Mouse (Mus musculus) CH12.LX (cell line): ENCODE measurements around the gene Caln1.

Source experiments
- CTCF ChIP-seq, 2 experiments: IDR thresholded peaks in 1 of 2; conservative IDR thresholded peaks in 1 of 2; 2 replicates each; pipeline ENCODE4 v1.5.1; 2011 to 2012; ENCODE audit warnings: low read depth in 2 of 2, low read length in 2 of 2, improper control_type of control experiment in 1 of 2, inconsistent platforms in 1 of 2, mild to moderate bottlenecking in 1 of 2, moderate library complexity in 1 of 2
- ELF1 ChIP-seq: IDR thresholded peaks from 2 replicates; pipeline ENCODE4 v1.6.1; 2014; ENCODE audit warnings: low read depth, mild to moderate bottlenecking, inconsistent platforms, low read length, improper control_type of control experiment
- EP300 ChIP-seq: IDR thresholded peaks from 2 replicates; pipeline ENCODE4 v1.6.1; 2011; ENCODE audit warnings: low read length, improper control_type of control experiment
- HCFC1 ChIP-seq: IDR thresholded peaks from 2 replicates; pipeline ENCODE4 v1.6.1; 2012; ENCODE audit warnings: low read depth, mild to moderate bottlenecking, inconsistent platforms, low read length, improper control_type of control experiment
- KAT2A ChIP-seq: IDR thresholded peaks from 2 replicates; pipeline ENCODE4 v1.6.1; 2012; ENCODE audit warnings: low read length, improper control_type of control experiment, inconsistent platforms; ENCODE audit not compliant: insufficient replicate concordance
- MAFK ChIP-seq: IDR thresholded peaks from 2 replicates; pipeline ENCODE4 v1.6.1; 2011; ENCODE audit warnings: low read length, improper control_type of control experiment; ENCODE audit not compliant: insufficient replicate concordance
- MAX ChIP-seq: IDR thresholded peaks from 2 replicates; pipeline ENCODE4 v1.6.1; 2011; ENCODE audit warnings: low read length, improper control_type of control experiment
- MAZ ChIP-seq: IDR thresholded peaks from 2 replicates; pipeline ENCODE4 v1.6.1; 2012; ENCODE audit warnings: low read depth, mild to moderate bottlenecking, inconsistent platforms, low read length, improper control_type of control experiment, moderate library complexity
- MYC ChIP-seq: IDR thresholded peaks from 2 replicates; pipeline ENCODE4 v1.6.1; 2011; ENCODE audit warnings: low read depth, mild to moderate bottlenecking, improper control_type of control experiment, low read length
- POLR2A ChIP-seq: IDR thresholded peaks from 2 replicates; pipeline ENCODE4 v1.6.1; 2011; ENCODE audit warnings: low read depth, mild to moderate bottlenecking, improper control_type of control experiment, low read length
- SMC3 ChIP-seq: IDR thresholded peaks from 2 replicates; pipeline ENCODE4 v1.6.1; 2011; ENCODE audit warnings: low read depth, low read length, improper control_type of control experiment
- ZNF384 ChIP-seq: IDR thresholded peaks from 2 replicates; pipeline ENCODE4 v1.6.1; 2012; ENCODE audit warnings: low read depth, low read length, improper control_type of control experiment, inconsistent platforms

DNA sequence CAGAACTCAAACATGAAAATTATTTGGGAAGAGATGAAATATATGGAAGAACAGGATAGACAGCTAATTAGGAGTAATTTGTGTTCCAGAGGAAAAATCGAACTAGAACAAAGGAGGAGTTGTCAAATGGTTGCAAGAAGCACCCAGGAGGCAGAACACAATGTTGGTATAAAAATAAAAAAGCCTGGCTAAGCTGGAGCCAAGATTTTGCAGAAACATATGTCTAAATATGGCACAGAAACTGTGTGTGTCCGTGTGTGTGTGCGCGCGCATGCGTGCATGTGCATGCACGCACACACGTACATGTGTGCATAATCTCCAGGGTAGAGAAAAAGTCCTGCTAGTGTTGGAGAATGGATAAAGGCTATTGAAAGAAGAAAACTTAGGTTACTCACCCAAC is 443.3 kb downstream of the Caln1 start:
- TF ChIP-seq POLR2A (no peak), MAZ (no peak), EP300 (no peak), ZNF384 (no peak), MAFK (no peak), CTCF (conservative IDR thresholded peaks at IDR 0.05 in 1 of 2, IDR thresholded peaks at IDR 0.05 in 1 of 2; ENCODE audit: low read depth in 2 of 2, low read length in 2 of 2) (no peak), KAT2A (no peak), MYC (no peak), MAX (no peak), HCFC1 (no peak), SMC3 (no peak), ELF1 (no peak)
